Mouse (Mus musculus) lung, embryonic 14.5 days (tissue): ENCODE measurements at regions not wholly inside any gene's neighbourhood (a gene's known extent, or its start where the extent isn't known, plus 50 kb on each side); places are given as distances from the start of the nearest gene placed in this dataset.
A peak's percentile ranks its signal among the peaks of the same experiment; 100 is the strongest.

Experiments
- ATAC-seq: fragments of 200-750 bp; cut with Nextera tagmentation; 2 replicates; pipeline ENCODE4 v1.8.0; 2017; ENCODE audit warnings: mild to moderate bottlenecking, moderate TSS enrichment, moderate library complexity; ENCODE audit not compliant: insufficient read depth
- DNase-seq: peaks from one replicate; pipeline ENCODE4 v3.0.0-alpha.2; 2015
- H3K27ac ChIP-seq: fragments of 300-500 bp; sonication (generic); 2 replicates; pipeline ENCODE4 v1.5.1; 2014; ENCODE audit warnings: low read depth, mild to moderate bottlenecking, moderate library complexity
- H3K27me3 ChIP-seq: fragments of 300-500 bp; sonication (generic); 2 replicates; pipeline ENCODE4 v1.6.1; 2014; ENCODE audit warnings: low read length, control low read depth; ENCODE audit not compliant: insufficient read depth
- H3K36me3 ChIP-seq: fragments of 300-500 bp; sonication (generic); 2 replicates; pipeline ENCODE4 v1.6.1; 2014; ENCODE audit warnings: control low read depth; ENCODE audit not compliant: insufficient read depth
- H3K4me1 ChIP-seq: fragments of 300-500 bp; sonication (generic); 2 replicates; pipeline ENCODE4 v1.6.1; 2014; ENCODE audit warnings: antibody characterized with exemption, control low read depth; ENCODE audit not compliant: insufficient read depth
- H3K4me2 ChIP-seq: fragments of 300-500 bp; sonication (generic); 2 replicates; pipeline ENCODE4 v1.6.1; 2014; ENCODE audit warnings: mild to moderate bottlenecking
- H3K4me3 ChIP-seq: fragments of 300-500 bp; sonication (generic); 2 replicates; pipeline ENCODE4 v1.5.1; 2014; ENCODE audit warnings: low read depth, low read length
- H3K9ac ChIP-seq: fragments of 300-500 bp; sonication (generic); 2 replicates; pipeline ENCODE4 v1.6.1; 2014
- H3K9me3 ChIP-seq: fragments of 300-500 bp; sonication (generic); 2 replicates; pipeline ENCODE4 v1.6.1; 2016; ENCODE audit warnings: low read depth, low read length, control low read depth
- CTCF ChIP-seq: IDR thresholded peaks from 2 replicates; pipeline ENCODE4 v1.5.1; 2016; ENCODE audit warnings: antibody characterized with exemption, low read depth
- WGBS: fragments of 180-500 bp; shearing (Covaris S2); extraction: QIAGEN DNeasy Blood & Tissue Kit; methylation state at CpG from one replicate; pipeline ENCODE4 v1.1.7; 2014; 5-methylcytosine and 5-hydroxymethylcytosine counted together

- H3K27ac ChIP-seq: no peak overlapping the region
- no peak overlapping the region for H3K4me2 ChIP-seq
- H3K9me3 ChIP-seq: no peaks in the 10 kb centered on the region
- WGBS: 68% methylated on average over 7 of the region's 7 CpGs
- no peaks in the 10 kb centered on the region for H3K36me3 ChIP-seq
- DNase-seq (no peak), ATAC-seq (no peak)
- no peaks in the 10 kb centered on the region for H3K4me1 ChIP-seq
- H3K9ac ChIP-seq: no peak overlapping the region
- no peak for TF ChIP-seq CTCF
- H3K27me3 ChIP-seq: no peaks in the 10 kb centered on the region
- no peak overlapping the region for H3K4me3 ChIP-seq
Observed at GRCm38 (mm10) chr4:142334084-142334483, 94.9 kb upstream of the Kazn start.

DNA sequence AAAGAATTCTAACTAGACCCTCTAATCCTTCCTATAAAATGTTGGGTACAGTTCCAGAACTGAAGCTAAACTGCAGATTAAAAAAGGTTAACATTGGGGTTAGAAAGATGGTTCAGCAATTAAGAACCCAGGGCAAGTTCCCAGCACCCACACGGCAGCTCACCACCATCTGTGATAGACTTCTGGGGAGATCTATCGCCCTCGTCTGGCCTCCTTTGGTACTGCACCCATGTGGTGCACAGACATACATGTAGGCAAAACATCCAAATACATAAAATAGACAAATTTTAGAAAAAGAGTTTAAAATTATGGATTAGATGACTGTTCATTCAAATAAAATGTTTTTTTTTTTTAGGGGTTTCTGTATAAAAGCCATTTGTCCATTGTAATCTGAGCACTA lies 91.4 kb upstream of the Kazn start:
- peak; percentile 38; the same call in 1 of the 2 replicates for TF ChIP-seq CTCF
- Histone ChIP-seq H3K9ac (no peak overlapping the region), H3K27me3 (no peaks in the 10 kb centered on the region), H3K4me3 (no peak overlapping the region), H3K4me1 (no peaks in the 10 kb centered on the region), H3K27ac (no peak overlapping the region), H3K36me3 (no peaks in the 10 kb centered on the region), H3K4me2 (no peak overlapping the region), H3K9me3 (no peaks in the 10 kb centered on the region)
- DNase-seq (no peak), ATAC-seq (no peak)
- WGBS: 88% methylated on average over 3 of the region's 3 CpGs

- DNase-seq (no peak), ATAC-seq (no peak)
- Histone ChIP-seq H3K27ac (no peak overlapping the region), H3K27me3 (no peaks in the 10 kb centered on the region), H3K36me3 (no peaks in the 10 kb centered on the region), H3K4me3 (no peak overlapping the region), H3K4me1 (no peaks in the 10 kb centered on the region), H3K4me2 (no peak overlapping the region), H3K9ac (no peak overlapping the region), H3K9me3 (no peaks in the 10 kb centered on the region)
- 93% methylated on average over 2 of the region's 2 CpGs for WGBS
- TF ChIP-seq CTCF: 0 out of 2 replicates have a peak, but pooled peaks have one; percentile 14
Observed at GRCm38 (mm10) chr4:142329600-142329999, 90.4 kb upstream of the Kazn start.

GRCm38 (mm10) chr4:142326511-142326910 lies 87.3 kb upstream of the Kazn start:
- ATAC-seq: no peak
- Histone ChIP-seq H3K4me2 (no peak overlapping the region), H3K9ac (no peak overlapping the region), H3K27ac (no peak overlapping the region), H3K9me3 (no peaks in the 10 kb centered on the region), H3K27me3 (no peaks in the 10 kb centered on the region), H3K36me3 (no peaks in the 10 kb centered on the region), H3K4me1 (no peaks in the 10 kb centered on the region), H3K4me3 (no peak overlapping the region)
- WGBS: 77% methylated on average over 5 of the region's 5 CpGs
- no peak for TF ChIP-seq CTCF
- DNase-seq: no peak

GRCm38 (mm10) chr4:142321209-142321863 lies 82.1 kb upstream of the Kazn start:
- Histone ChIP-seq H3K9me3 (no peaks in the 10 kb centered on the region), H3K27ac (peak overlapping the region; percentile 27; the same call in 1 of the 2 replicates), H3K4me2 (no peak overlapping the region), H3K4me1 (no peaks in the 10 kb centered on the region), H3K36me3 (no peaks in the 10 kb centered on the region), H3K4me3 (no peak overlapping the region), H3K27me3 (no peaks in the 10 kb centered on the region), H3K9ac (no peak overlapping the region)
- peak; percentile 84 for ATAC-seq
- DNase-seq: peak; percentile 87
- WGBS: 47% methylated on average over 14 of the region's 14 CpGs
- no peak for TF ChIP-seq CTCF

GRCm38 (mm10) chr4:142310282-142310681 lies 71.1 kb upstream of the Kazn start:
- DNase-seq (no peak), ATAC-seq (no peak)
- H3K36me3 ChIP-seq: no peaks in the 10 kb centered on the region
- peaks cover 3% of the 10 kb centered on the region; the same call in 1 of the 2 replicates for H3K4me1 ChIP-seq
- H3K4me3 ChIP-seq: no peak overlapping the region
- no peaks in the 10 kb centered on the region for H3K9me3 ChIP-seq
- WGBS: 82% methylated on average over 6 of the region's 6 CpGs
- 0 out of 2 replicates have a peak, but pooled peaks have one; percentile 5 for TF ChIP-seq CTCF
- H3K27me3 ChIP-seq: no peaks in the 10 kb centered on the region
- no peak overlapping the region for H3K9ac ChIP-seq
- no peak overlapping the region for H3K27ac ChIP-seq
- H3K4me2 ChIP-seq: no peak overlapping the region

- ATAC-seq (no peak), DNase-seq (peak; percentile 61)
- Histone ChIP-seq H3K36me3 (no peaks in the 10 kb centered on the region), H3K9ac (no peak overlapping the region), H3K4me1 (peaks cover 3% of the 10 kb centered on the region; the same call in 1 of the 2 replicates), H3K4me2 (no peak overlapping the region), H3K27me3 (no peaks in the 10 kb centered on the region), H3K27ac (no peak overlapping the region), H3K4me3 (no peak overlapping the region), H3K9me3 (no peaks in the 10 kb centered on the region)
- 40% methylated on average over 7 of the region's 7 CpGs for WGBS
- TF ChIP-seq CTCF: no peak
Observed at GRCm38 (mm10) chr4:142308271-142308670, 69.1 kb upstream of the Kazn start.
